In the genomic region with DNA sequence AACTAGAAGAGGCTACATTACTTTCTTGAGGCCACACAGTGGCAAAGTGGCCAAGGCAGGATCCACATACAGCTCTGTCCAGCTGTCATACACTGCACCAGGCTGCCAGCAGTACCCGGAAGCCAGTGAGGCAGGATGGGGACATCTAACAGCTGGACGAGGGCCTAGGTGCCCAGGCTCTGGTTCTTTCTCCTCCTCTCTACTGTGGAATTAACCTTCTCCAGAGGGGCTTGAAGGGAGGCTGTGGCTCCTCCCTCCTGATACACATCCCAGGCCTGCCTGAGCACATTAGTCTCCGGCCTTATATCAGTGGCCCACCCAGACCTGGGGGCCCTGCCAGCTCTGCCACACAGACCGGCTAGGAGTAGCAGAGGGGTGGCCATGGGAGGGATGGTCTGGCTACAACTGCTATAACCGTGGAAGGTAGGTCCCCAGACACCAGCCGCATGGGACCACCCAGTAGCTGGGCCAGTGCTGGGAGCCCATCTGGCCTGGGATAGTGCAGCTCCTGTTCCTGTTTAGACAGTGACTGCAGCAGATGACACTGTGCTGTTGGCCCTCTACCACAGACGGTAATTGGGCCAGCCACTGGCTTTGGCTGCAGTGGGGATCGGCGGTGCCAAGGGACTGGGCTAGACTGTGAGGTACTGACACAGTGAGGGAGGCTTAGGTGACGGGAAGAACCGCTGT, we compare ENCODE assay signal across 8 mouse cellular contexts. TPM values are rescaled to one million over a fixed set of nuclear protein-coding genes. Genes with fewer than 3 reads are reported as not detected.
DNase-seq lines count a peak whose midpoint lies in the region; ATAC-seq and TF ChIP-seq lines count a peak whose summit lies in the region.

No protein-coding gene starts in this region.

- no peaks in the 10 kb centered on the region for H3K9me3 ChIP-seq in heart, embryonic 13.5 days
- H3K9me3 ChIP-seq in liver, embryonic 11.5 days (ENCODE audit: control insufficient read depth, low read length), result no peaks in the 10 kb centered on the region

- peak overlapping the region; percentile 80 for H3K27ac ChIP-seq in heart, embryonic 13.5 days (replicated peaks)
- H3K27ac ChIP-seq in liver, embryonic 11.5 days (ENCODE audit: low read depth, low read length), result 0 out of 2 replicates have a peak overlapping the region, but pooled peaks have one; percentile 19
- no peak overlapping the region for H3K27ac ChIP-seq in thymus, adult 2 months (ENCODE audit: control insufficient read depth, insufficient read depth, low read length)

- H3K9ac ChIP-seq in heart, embryonic 13.5 days, result peak overlapping the region; percentile 63
- H3K9ac ChIP-seq in liver, embryonic 11.5 days (ENCODE audit: low read depth, low read length), result no peak overlapping the region

- H3K27me3 ChIP-seq in heart, embryonic 13.5 days (replicated peaks), result no peaks in the 10 kb centered on the region
- H3K27me3 ChIP-seq in liver, embryonic 11.5 days (replicated peaks; ENCODE audit: control insufficient read depth, insufficient read depth, low read length), result no peaks in the 10 kb centered on the region; the same call in 1 of the 2 replicates
- no peaks in the 10 kb centered on the region for H3K27me3 ChIP-seq in thymus, adult 2 months (ENCODE audit: control insufficient read depth, insufficient read depth, low read length)

- peak; percentile 19; the same call in 1 of the 2 replicates for ATAC-seq in heart, embryonic 13.5 days (ENCODE audit: extremely low read depth, insufficient number of reproducible peaks, low FRiP score, low TSS enrichment)
- ATAC-seq in liver, embryonic 11.5 days (replicated peaks; ENCODE audit: low FRiP score), result peak; percentile 31; the same call in 1 of the 2 replicates

- TF ChIP-seq POLR2A in thymus, adult 2 months (IDR thresholded peaks at IDR 0.05; ENCODE audit: control insufficient read depth, extremely low read depth, insufficient read depth, low read length, poor library complexity), result no peak

- H3K4me2 ChIP-seq in heart, embryonic 13.5 days, result peak overlapping the region; percentile 30
- H3K4me2 ChIP-seq in liver, embryonic 11.5 days, result no peak overlapping the region

- 52% methylated on average over 11 of the region's 11 CpGs for WGBS in heart, embryonic 13.5 days
- WGBS in liver, embryonic 11.5 days, result 68% methylated on average over 11 of the region's 11 CpGs
- WGBS in thymus, adult 2 months, result 96% methylated on average over 11 of the region's 11 CpGs

- DNase-seq in left cerebral cortex, postnatal 4 days, result peak; percentile 92
- no peak for DNase-seq in left cerebral cortex, postnatal 14 days (ENCODE audit: low spot score in 2 of 2)
- peak; percentile 77 to 84 for DNase-seq in cerebellum, postnatal 25 days
- no peak for DNase-seq in liver, embryonic 11.5 days (ENCODE audit: low spot score)
- no peak for DNase-seq in thymus, adult 2 months
- DNase-seq in urinary bladder, adult 18-20 months (ENCODE audit: low spot score in 2 of 2), result no peak
- no peak for DNase-seq in ovary, postnatal 10 days (ENCODE audit: low spot score)

- peaks cover 42% of the 10 kb centered on the region for H3K4me1 ChIP-seq in heart, embryonic 13.5 days
- peaks cover 8% of the 10 kb centered on the region for H3K4me1 ChIP-seq in liver, embryonic 11.5 days (replicated peaks; ENCODE audit: control insufficient read depth, insufficient read depth, low read length)
- no peaks in the 10 kb centered on the region for H3K4me1 ChIP-seq in thymus, adult 2 months (replicated peaks; ENCODE audit: control insufficient read depth, insufficient read depth, low read length)

- TF ChIP-seq CTCF in thymus, adult 2 months (IDR thresholded peaks at IDR 0.05; ENCODE audit: borderline replicate concordance, control insufficient read depth, extremely low read depth, insufficient read depth, low read length, poor library complexity), result no peak

- intact Hi-C loops in left cerebral cortex, postnatal 4 days (cut with DNase I), result no loop called here
- intact Hi-C loops in left cerebral cortex, postnatal 14 days (cut with DNase I), result no loop called here

- no peak overlapping the region for H3K4me3 ChIP-seq in heart, embryonic 13.5 days
- H3K4me3 ChIP-seq in liver, embryonic 11.5 days (ENCODE audit: low read depth, low read length), result no peak overlapping the region
- no peak overlapping the region for H3K4me3 ChIP-seq in thymus, adult 2 months (ENCODE audit: control insufficient read depth, insufficient read depth, low read length)

- no peaks in the 10 kb centered on the region for H3K36me3 ChIP-seq in heart, embryonic 13.5 days
- no peaks in the 10 kb centered on the region for H3K36me3 ChIP-seq in liver, embryonic 11.5 days (ENCODE audit: control insufficient read depth, insufficient read depth, low read length)
- no peaks in the 10 kb centered on the region for H3K36me3 ChIP-seq in thymus, adult 2 months (ENCODE audit: control insufficient read depth, insufficient read depth, low read length)

RNA-seq across cellular contexts. Expression of a gene that starts 37.5 kb away (rescaled TPM):
- total RNA-seq in left cerebral cortex, postnatal 4 days (2021), result 1 to 10 TPM; 4.7 to 7.2 TPM
- 1 to 10 TPM; 3.1 to 3.6 TPM for total RNA-seq in left cerebral cortex, postnatal 14 days (2021)
- 55.4 and 59.0 TPM in 2 replicates for polyA plus RNA-seq in heart, embryonic 13.5 days (2015; fragmentation: Nextera tagmentation; extraction: Ambion mirVana)
- 11.3 and 12.2 TPM in 2 replicates for polyA plus RNA-seq in liver, embryonic 11.5 days (2014; fragmentation: Nextera tagmentation; extraction: Ambion mirVana)
- polyA plus RNA-seq in thymus, adult 2 months (2012; rRNA removed), result 61.1 and 64.5 TPM in 2 replicates

RNA-seq across cellular contexts. Expression of a gene that starts 46.9 kb away (rescaled TPM):
- 100 to 1,000 TPM; 158 to 162 TPM for total RNA-seq in left cerebral cortex, postnatal 4 days (2021)
- 100 to 1,000 TPM; 156 to 159 TPM for total RNA-seq in left cerebral cortex, postnatal 14 days (2021)
- 10.4 and 11.0 TPM in 2 replicates for polyA plus RNA-seq in heart, embryonic 13.5 days (2015; fragmentation: Nextera tagmentation; extraction: Ambion mirVana)
- 4.4 and 4.6 TPM in 2 replicates for polyA plus RNA-seq in liver, embryonic 11.5 days (2014; fragmentation: Nextera tagmentation; extraction: Ambion mirVana)
- polyA plus RNA-seq in thymus, adult 2 months (2012; rRNA removed), result 0.96 and 1.2 TPM in 2 replicates

Comparison
In these comparisons a context has a peak if more than half of its experiments do, and no peak if none do; other contexts are left out.
1. DNase-seq: peak in left cerebral cortex, postnatal 4 days (single experiment) and cerebellum, postnatal 25 days (2 of 2); none in left cerebral cortex, postnatal 14 days (0 of 2), liver, embryonic 11.5 days (single experiment), thymus, adult 2 months (single experiment), urinary bladder, adult 18-20 months (0 of 2) and ovary, postnatal 10 days (single experiment).